Mouse (Mus musculus): ENCODE results near the gene Mtg1.

Mtg1 gene

GRCm38 (mm10) chr7:140137135-140138020 is at the start of gene Mtg1:
Mtg1 (plus strand) TSS chr7:140137564.
- in situ Hi-C loops (cut with MboI; ENCODE audit: low pct_unique_long_range_greater_than_20kb in 1 of 2, low sequenced_read_pairs in 2 of 2, unreplicated experiment in 1 of 2), result no loop called here

DNA sequence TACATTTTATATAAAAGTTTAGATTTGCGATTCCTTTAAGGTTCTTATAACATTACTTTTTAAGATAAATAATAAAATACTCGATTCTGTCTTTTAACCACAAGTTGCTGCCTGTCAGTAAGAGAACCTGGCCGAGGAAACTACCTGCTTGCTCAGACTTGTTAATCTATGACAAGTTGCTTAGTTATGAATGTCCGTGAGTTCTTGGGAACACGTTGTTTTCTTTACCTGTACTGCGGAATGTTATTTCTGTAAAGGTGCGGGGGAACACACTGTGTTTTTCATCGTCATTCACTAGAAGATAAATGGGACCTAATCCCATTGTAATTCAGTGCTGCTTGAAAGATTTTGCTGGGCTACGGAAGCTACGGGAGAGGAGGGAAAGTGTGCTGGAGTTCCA is 46.8 kb upstream of the Mtg1 start:
- in situ Hi-C loops (cut with MboI; ENCODE audit: low pct_unique_long_range_greater_than_20kb in 1 of 2, low sequenced_read_pairs in 2 of 2, unreplicated experiment in 1 of 2), result no loop called here

DNA sequence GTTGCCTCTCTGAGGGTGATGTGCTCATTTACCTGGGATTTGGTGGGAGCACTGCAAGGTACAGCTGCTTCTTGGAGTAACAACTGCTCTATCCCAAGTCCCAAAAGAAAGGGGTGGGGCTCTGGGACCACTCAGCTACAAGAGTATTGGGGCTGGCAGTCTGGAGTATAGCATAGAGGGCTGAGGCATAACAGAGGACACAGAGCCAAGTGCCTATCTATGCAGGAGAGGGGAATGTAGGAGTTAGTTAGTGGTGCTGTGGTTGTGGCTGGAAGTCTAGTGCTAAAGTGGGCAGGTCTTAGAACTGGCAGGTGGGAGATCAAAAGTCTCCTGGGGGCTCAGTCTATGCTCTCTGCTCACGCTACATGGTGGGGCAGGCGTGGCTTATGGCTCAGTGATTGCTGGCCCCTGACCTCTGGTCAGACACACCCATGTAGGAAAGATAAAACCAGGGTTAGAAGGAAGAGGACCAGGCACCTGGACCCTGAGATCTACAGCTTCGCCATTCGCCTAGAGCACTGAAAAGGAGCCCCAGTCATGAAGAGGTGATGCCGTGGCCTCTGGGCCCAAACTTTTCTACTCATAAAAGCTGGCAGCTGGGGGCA is 44.3 kb upstream of the Mtg1 start, which contains the start of gene Prap1:
TSS of gene Prap1 (plus strand) at position 472 of the 605 bp plus-strand sequence.
- in situ Hi-C loops (cut with MboI; ENCODE audit: low pct_unique_long_range_greater_than_20kb in 1 of 2, low sequenced_read_pairs in 2 of 2, unreplicated experiment in 1 of 2), result no loop called here

DNA sequence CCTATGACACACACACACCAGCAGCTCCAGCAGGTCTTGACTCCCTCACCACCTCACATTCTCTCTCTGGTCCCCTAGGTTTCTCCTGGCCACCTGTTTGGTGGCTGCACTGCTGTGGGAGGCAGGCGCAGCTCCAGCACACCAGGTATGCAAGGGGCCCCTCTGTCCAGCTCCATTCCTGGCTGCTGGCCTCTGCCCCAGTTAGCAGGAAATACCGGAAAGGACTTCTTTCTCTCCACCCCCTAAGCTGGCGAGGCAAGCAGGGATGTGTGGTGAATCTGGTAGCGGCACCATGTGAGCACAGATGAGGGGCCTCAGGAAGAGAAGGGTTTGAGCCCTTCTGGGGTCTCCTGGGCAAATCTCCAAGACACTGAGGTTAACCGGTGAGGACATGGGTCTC is 42.4 kb upstream of the Mtg1 start:
- in situ Hi-C loops (cut with MboI; ENCODE audit: low pct_unique_long_range_greater_than_20kb in 1 of 2, low sequenced_read_pairs in 2 of 2, unreplicated experiment in 1 of 2), result no loop called here

DNA sequence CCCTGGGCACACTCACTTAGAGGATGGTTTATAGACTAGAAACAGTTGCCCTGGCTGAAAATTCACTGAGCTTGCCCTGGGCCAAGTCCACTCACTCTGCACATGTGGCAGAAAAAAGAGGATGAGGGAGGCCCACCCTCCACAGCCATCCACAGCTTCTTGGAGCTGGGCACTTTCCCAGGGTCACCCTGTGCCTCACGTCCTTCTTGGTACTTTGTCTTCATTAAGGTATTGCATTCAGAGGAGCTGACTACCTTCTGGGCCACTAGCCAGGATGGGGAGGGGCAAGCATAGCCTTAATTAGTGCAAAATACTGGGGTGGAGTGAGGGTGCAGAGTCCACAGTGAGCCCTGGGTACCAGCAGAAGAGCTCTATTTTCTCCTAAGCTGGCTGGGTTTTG is 41.8 kb upstream of the Mtg1 start:
- in situ Hi-C loops (cut with MboI; ENCODE audit: low pct_unique_long_range_greater_than_20kb in 1 of 2, low sequenced_read_pairs in 2 of 2, unreplicated experiment in 1 of 2), result no loop called here

DNA sequence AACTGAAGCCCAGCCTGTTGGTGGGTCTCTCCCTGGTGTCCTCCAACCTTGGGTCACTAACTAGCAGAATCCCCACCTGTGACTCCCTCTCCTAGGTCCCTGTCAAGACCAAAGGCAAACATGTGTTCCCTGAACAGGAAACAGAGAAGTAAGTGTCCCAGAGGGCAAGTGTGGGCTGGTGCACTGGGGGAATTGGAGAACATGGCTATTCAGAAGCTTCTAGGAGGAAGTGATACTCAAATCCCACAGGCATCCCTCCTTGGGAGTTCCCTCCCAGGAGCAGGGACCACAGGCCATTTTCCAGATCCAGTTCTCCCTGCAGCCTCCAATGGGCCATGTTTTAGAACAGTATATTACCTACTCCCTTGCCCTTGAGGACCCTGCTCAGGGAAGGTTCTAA is 41.3 kb upstream of the Mtg1 start:
- in situ Hi-C loops (cut with MboI; ENCODE audit: low pct_unique_long_range_greater_than_20kb in 1 of 2, low sequenced_read_pairs in 2 of 2, unreplicated experiment in 1 of 2), result no loop called here

- in situ Hi-C loops (cut with MboI; ENCODE audit: low pct_unique_long_range_greater_than_20kb in 1 of 2, low sequenced_read_pairs in 2 of 2, unreplicated experiment in 1 of 2), result no loop called here
Observed at GRCm38 (mm10) chr7:140098466-140098865, 38.9 kb upstream of the Mtg1 start.

DNA sequence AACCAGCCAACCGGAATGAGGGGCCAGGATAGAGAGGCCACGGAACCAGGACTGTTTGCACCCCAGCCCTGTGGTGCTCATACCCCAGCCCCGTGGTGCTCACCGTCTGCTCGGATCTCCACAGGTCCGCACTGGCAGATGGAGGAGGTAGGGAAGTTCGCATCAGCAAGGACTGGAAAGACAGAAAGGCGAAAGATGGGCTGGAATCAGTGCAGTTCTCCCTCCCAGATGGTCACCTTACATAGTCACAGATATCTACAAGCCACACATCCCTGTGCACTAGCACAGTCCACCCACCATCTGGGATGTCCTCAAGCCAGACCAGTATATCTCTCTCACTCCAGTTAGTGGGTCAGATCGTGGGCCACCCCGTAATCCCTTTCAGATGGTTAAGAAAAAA is 35.9 kb upstream of the Mtg1 start:
- in situ Hi-C loops (cut with MboI; ENCODE audit: low pct_unique_long_range_greater_than_20kb in 1 of 2, low sequenced_read_pairs in 2 of 2, unreplicated experiment in 1 of 2), result no loop called here

DNA sequence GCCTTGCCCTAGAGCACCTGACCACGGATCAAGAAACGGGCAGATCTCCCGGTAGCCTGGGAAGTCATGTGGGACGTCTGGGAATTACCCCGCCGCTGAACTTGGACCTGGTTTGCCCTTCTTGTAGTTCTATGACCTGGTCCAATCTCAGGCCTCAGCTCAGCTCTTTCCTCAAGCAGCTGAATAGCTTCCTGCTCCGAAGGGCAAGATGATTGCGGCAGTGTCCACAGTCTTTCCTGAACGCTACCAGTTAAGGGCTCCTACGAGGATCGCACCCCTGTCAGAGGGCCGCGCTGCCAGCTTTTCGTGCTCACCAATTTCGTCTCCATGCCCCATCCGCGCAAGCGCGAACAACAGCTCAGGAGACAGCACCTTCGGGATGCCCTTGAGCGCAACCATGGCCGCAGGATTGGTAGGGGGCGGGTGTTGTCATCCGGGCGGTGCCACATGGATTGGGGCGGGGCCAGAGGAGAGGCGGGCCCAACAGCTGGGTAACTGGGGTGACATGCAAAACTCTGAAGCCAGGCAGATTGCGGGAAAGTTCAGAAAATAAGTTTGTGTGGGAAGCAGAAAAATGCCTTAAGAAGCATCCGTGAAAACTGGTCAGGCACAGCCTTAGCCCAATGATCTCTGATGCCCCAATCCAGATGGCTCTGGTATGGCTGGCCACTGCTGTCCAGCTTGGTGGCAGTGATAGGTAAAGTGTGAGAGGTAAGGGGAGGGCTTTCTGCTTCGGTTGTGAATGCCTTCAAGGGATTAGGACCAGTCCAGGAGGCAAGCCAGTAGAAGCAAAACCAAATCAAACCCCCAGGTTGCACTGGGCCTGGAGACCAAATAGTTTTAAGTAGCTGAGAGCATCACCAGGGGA is 35.1 kb upstream of the Mtg1 start, which contains the start of gene Fuom:
TSS of gene Fuom (minus strand) at position 449 of the 868 bp plus-strand sequence.
- in situ Hi-C loops (cut with MboI; ENCODE audit: low pct_unique_long_range_greater_than_20kb in 1 of 2, low sequenced_read_pairs in 2 of 2, unreplicated experiment in 1 of 2), result no loop called here

- in situ Hi-C loops (cut with MboI; ENCODE audit: low pct_unique_long_range_greater_than_20kb in 1 of 2, low sequenced_read_pairs in 2 of 2, unreplicated experiment in 1 of 2), result no loop called here
Observed at GRCm38 (mm10) chr7:140104009-140104408, 33.4 kb upstream of the Mtg1 start.

DNA sequence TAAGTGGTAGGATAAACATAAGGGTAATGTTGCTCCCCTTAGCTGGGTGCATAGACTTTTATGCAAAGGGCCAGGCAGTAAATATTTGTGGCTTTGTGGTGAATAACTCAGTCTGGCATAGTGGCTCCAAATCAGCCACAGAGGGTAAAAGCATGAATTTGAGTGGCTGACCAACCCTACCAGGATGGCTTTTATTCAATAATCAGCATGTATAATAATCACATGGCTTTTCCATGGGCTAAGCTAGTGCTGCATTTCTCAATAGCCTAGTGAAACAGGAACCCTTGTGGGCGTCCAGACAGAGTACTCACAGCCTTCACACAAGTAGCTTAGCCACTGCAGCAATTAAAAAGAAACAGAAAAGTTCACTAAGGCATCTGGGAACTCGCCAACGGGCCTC is 25.4 kb upstream of the Mtg1 start:
- in situ Hi-C loops (cut with MboI; ENCODE audit: low pct_unique_long_range_greater_than_20kb in 1 of 2, low sequenced_read_pairs in 2 of 2, unreplicated experiment in 1 of 2), result no loop called here

DNA sequence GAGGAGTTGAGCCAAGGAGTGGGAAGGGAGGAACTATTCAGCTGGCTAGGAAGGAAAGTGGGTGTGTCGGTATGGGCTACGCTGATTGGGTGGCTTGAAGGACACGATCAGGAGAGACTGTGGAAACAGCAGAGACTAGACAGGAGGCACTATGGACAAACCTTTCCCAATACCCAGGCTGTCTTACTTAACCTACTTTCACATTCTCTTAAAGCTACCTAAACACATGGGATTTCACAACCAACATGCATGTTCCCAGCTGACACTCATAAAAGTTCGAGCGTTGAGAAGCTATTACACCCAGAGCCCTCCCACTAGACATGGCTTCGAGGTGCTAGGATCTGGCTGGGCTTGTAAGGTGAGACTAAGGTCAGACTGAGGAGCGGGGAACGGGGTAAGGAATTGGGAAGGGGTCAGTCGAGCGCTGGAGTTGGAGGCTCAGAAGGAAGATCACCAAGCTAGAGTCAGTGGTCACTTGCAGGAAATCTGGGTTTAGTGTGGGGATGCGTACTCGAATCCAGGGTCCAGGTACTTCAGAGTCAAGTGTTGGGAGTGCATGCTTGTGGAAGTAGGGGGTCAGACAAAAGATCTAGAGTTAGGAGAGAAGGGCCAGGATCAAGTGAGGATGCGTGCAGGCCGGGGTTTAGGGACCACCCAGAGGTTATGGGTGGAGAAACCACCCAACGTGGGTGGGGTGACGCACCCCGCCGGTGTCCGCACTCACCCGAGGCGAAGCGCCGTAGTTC is 21.6 kb upstream of the Mtg1 start, which contains the start of gene Paox:
TSS of gene Paox (plus strand) at position 217 of the 746 bp plus-strand sequence.
- in situ Hi-C loops (cut with MboI; ENCODE audit: low pct_unique_long_range_greater_than_20kb in 1 of 2, low sequenced_read_pairs in 2 of 2, unreplicated experiment in 1 of 2), result no loop called here

DNA sequence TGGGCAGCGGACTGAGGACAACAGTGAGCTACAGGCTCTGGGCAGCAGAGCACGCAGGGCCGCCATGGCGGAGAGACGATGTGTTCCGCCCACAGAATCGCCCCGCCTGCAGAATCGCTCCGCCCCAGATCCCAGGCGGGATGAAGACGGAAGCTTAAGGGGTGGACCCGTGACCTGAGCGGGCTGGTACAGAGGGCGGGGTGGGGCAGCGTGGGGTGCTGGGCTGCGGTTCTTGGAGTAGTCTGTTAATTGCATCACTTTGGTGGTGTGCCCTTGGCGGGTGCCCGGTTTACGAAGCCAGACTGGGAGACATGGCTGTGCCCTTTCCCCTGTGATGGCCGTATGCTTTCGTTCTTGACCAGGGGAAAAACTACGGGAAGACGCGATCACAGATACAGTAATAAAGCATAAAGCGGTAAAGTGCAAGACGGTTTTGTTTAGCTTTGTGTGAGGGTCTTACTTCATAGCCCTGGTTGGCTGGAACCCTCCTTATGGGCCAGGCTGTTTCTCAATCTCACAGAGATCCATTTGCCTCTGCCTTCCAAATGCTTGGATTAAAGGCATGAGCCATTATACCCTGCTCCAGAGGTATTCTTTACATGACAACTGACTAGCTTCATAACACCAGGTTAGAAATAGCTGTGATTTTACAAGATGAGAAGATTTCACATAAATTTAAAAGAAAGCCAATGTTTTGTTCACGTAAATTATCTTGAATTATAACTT is 20.9 kb upstream of the Mtg1 start, which contains the start of gene Echs1:
TSS of gene Echs1 (minus strand) at position 148 of the 726 bp plus-strand sequence.
- in situ Hi-C loops (cut with MboI; ENCODE audit: low pct_unique_long_range_greater_than_20kb in 1 of 2, low sequenced_read_pairs in 2 of 2, unreplicated experiment in 1 of 2), result no loop called here

GRCm38 (mm10) chr7:140120484-140120883 is 16.9 kb upstream of the Mtg1 start:
- in situ Hi-C loops (cut with MboI; ENCODE audit: low pct_unique_long_range_greater_than_20kb in 1 of 2, low sequenced_read_pairs in 2 of 2, unreplicated experiment in 1 of 2), result no loop called here

DNA sequence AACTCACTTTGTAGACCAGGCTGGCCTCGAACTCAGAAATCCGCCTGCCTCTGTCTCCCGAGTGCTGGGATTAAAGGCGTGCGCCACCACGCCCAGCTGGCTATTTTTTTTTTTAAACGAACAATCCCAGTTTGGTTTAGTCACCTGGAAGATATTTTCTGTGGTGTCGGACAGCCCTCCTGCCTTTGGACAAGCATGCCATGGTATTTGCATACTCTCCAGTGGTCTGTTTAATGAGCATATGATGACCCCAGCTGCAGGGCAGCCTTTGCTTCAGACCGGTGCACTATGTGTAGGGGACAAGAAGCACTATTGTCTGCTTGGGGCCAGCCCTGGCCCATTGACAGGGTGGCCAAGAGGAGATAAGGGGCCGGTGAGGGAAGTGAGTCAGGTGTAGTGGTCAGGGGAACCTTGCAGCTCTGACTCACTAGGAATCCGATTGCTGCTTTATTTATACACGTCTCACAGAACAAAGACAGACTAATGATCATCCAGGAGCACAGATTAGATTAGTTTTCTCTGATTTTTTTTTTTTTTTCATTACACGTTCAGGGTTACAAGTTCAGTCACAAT is 15.9 kb upstream of the Mtg1 start:
- in situ Hi-C loops (cut with MboI; ENCODE audit: low pct_unique_long_range_greater_than_20kb in 1 of 2, low sequenced_read_pairs in 2 of 2, unreplicated experiment in 1 of 2), result no loop called here

GRCm38 (mm10) chr7:140122765-140123164 is 14.6 kb upstream of the Mtg1 start:
- in situ Hi-C loops (cut with MboI; ENCODE audit: low pct_unique_long_range_greater_than_20kb in 1 of 2, low sequenced_read_pairs in 2 of 2, unreplicated experiment in 1 of 2), result no loop called here

GRCm38 (mm10) chr7:140124382-140124781 is 13.0 kb upstream of the Mtg1 start:
- in situ Hi-C loops (cut with MboI; ENCODE audit: low pct_unique_long_range_greater_than_20kb in 1 of 2, low sequenced_read_pairs in 2 of 2, unreplicated experiment in 1 of 2), result no loop called here

Measured in mouse embryonic stem cell (cell line).